Mouse (Mus musculus) liver, adult 2 months (tissue): ENCODE measurements around the gene Gm49387. TPM values are rescaled to one million over a fixed set of nuclear protein-coding genes. Genes with fewer than 3 reads are reported as not detected.
A peak's percentile ranks its signal among the peaks of the same experiment; 100 is the strongest.
"Not testable (repeated sequence)": the region's sequence is repeated elsewhere in the genome, so short reads cannot be mapped to it uniquely, and the experiment has no call there.

ENCODE experiments used
- DNase-seq: peaks from one replicate; pipeline ENCODE4 v3.0.0-alpha.2; 2011; ENCODE audit warnings: low read depth, low spot score; ENCODE audit errors: extremely low read depth
- H3K27ac ChIP-seq: fragments of 200-500 bp; replicated peaks from 2 replicates; pipeline ENCODE4 v1.5.1; 2012; ENCODE audit warnings: low read depth, mild to moderate bottlenecking, control low read depth, inconsistent platforms, low read length; ENCODE audit not compliant: insufficient read depth
- H3K27me3 ChIP-seq: fragments of 200-500 bp; 2 replicates; pipeline ENCODE4 v1.6.1; 2012; ENCODE audit warnings: mild to moderate bottlenecking, moderate library complexity, low read length, inconsistent platforms; ENCODE audit not compliant: control insufficient read depth, insufficient read depth
- H3K36me3 ChIP-seq: fragments of 200-500 bp; 2 replicates; pipeline ENCODE4 v1.6.1; 2012; ENCODE audit warnings: low read length, inconsistent platforms; ENCODE audit not compliant: control insufficient read depth, insufficient read depth
- H3K4me1 ChIP-seq: fragments of 200-500 bp; 2 replicates; pipeline ENCODE4 v1.6.1; 2011; ENCODE audit warnings: low read length; ENCODE audit not compliant: control insufficient read depth, insufficient read depth
- H3K4me3 ChIP-seq: fragments of 200-500 bp; 2 replicates; pipeline ENCODE4 v1.5.1; 2011; ENCODE audit warnings: low read depth, mild to moderate bottlenecking, control low read depth, low read length, moderate library complexity; ENCODE audit not compliant: insufficient read depth
- H3K79me2 ChIP-seq: fragments of 200-500 bp; 2 replicates; pipeline ENCODE4 v1.6.1; 2012; ENCODE audit warnings: inconsistent platforms, mild to moderate bottlenecking, low read length, moderate library complexity; ENCODE audit not compliant: control insufficient read depth, insufficient read depth
- H3K9ac ChIP-seq: fragments of 200-500 bp; 2 replicates; pipeline ENCODE4 v1.6.1; 2012; ENCODE audit warnings: low read depth, mild to moderate bottlenecking, control low read depth, inconsistent platforms, low read length
- CTCF ChIP-seq: fragments of 200-500 bp; IDR thresholded peaks from 2 replicates; pipeline ENCODE4 v1.5.1; 2011; ENCODE audit warnings: low read depth, low read length, control low read depth
- POLR2A ChIP-seq: fragments of 200-500 bp; IDR thresholded peaks from 2 replicates; pipeline ENCODE4 v1.6.1; 2011; ENCODE audit warnings: low read length, control low read depth; ENCODE audit not compliant: insufficient read depth; ENCODE audit errors: extremely low read depth
- WGBS: fragments of 180-500 bp; shearing (Covaris S2); methylation state at CpG from one replicate; pipeline ENCODE4 v1.1.7; 2018; 5-methylcytosine and 5-hydroxymethylcytosine counted together
- polyA plus RNA-seq: library from polyadenylated mRNA; depleted of rRNA; stranded (reverse); fragments of >200 nt; gene quantifications from 2 replicates; pipeline ENCODE4 v1.2.3, GENCODE M21; 2012
- total RNA-seq: library from RNA; depleted of rRNA; stranded (reverse); fragments of >200 nt; gene quantifications from 2 replicates; pipeline ENCODE4 v1.2.3, GENCODE M21; 2014

Gene Gm49387
- total and polyA plus RNA-seq, 2 experiments: 2.6 TPM; not detected in 1

DNA sequence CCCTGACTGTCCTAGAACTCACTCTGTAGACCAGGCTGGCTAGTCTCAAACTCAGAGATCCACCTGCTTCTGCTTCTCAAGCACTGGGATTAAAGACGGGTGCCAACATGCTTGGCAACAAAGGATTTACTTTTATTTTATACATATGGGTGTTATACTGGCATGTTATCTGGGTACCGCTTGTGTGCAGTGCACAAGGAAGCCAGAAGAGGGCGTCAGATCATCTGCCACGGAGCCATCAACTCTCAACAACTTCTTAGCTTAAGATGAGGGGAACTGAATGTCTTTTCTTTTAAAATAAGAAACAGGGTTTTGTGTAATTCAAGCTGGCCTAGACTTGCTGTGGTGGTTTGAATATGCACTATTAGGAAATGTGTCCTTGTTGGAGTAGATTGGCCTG lies 28.7 kb downstream of the Gm49387 start:
- Histone ChIP-seq H3K4me3 (no peak overlapping the region), H3K4me1 (no peaks in the 10 kb centered on the region), H3K27ac (no peak overlapping the region), H3K27me3 (no peaks in the 10 kb centered on the region), H3K79me2 (no peaks in the 10 kb centered on the region), H3K9ac (no peak overlapping the region), H3K36me3 (peaks cover 89% of the 10 kb centered on the region)
- WGBS: 80% methylated on average over 4 of the region's 4 CpGs
- peak; percentile 43; the same call in 1 of the 2 replicates for TF ChIP-seq CTCF
- no peak for TF ChIP-seq POLR2A
- DNase-seq: no peak

DNA sequence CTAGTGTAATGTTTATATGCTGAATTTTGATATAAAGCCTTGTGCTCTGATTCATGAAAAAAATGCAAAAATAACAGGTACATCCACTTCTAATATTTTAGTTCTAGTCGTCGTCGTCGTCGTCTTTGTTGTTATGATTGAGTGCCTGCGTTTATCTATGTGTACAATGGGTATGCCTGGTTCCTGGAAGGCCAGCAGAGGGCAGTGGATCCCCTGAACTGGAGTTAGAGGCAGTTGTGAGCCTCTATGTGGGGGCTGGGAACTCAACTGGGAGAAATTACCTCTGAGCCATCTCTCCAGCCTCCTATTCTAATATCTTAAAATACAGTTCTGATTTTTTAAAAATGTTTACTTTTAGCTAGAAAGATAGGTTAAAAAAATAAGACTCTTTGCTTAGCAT lies 35.2 kb downstream of the Gm49387 start:
- DNase-seq: no peak
- peaks cover 63% of the 10 kb centered on the region for H3K36me3 ChIP-seq
- no peaks in the 10 kb centered on the region for H3K27me3 ChIP-seq
- H3K27ac ChIP-seq: no peak overlapping the region
- H3K9ac ChIP-seq: no peak overlapping the region
- no peak for TF ChIP-seq POLR2A
- peak; percentile 54 for TF ChIP-seq CTCF
- 70% methylated on average over 6 of the region's 6 CpGs for WGBS
- no peak overlapping the region for H3K4me3 ChIP-seq
- no peaks in the 10 kb centered on the region for H3K4me1 ChIP-seq
- H3K79me2 ChIP-seq: no peaks in the 10 kb centered on the region

DNA sequence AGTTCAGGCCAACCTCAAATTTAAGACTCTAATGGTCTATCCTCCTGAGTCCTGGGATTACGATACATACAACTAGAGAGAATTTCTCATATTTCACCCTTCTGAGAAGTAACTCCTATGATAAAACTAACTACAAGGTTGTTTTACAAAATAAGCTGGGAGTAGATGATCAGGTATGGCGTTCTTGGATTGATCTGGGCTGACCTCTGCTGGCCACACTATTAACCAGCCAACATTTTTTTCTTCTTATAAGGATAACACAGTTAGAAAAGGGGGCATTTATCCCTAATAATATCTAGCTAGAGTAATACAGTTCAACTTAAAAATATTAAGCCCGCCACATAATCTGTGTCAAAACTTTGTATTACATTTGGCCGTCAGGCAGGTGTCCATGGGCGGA lies 35.8 kb downstream of the Gm49387 start:
- Histone ChIP-seq H3K27me3 (no peaks in the 10 kb centered on the region), H3K27ac (no peak overlapping the region), H3K79me2 (no peaks in the 10 kb centered on the region), H3K36me3 (peaks cover 58% of the 10 kb centered on the region), H3K9ac (no peak overlapping the region), H3K4me3 (no peak overlapping the region), H3K4me1 (no peaks in the 10 kb centered on the region)
- WGBS: 84% methylated on average over 5 of the region's 5 CpGs
- no peak for DNase-seq
- 0 out of 2 replicates have a peak, but pooled peaks have one; percentile 1 for TF ChIP-seq CTCF
- no peak for TF ChIP-seq POLR2A

DNA sequence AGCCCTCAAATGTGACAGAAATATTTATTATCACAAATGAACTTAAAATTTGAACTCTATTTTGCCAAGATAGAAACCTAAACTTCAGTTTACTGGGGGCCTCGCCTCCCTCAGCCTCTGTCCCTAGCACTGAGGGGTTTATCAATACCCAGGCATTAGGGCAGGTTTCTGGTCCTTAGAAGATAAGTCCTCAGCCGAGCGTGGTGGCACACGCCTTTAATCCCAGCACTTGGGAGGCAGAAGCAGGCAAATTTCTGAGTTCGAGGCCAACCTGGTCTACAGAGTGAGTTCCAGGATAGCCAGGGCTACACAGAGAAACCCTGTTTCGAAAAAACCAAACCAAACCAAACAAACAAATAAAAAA lies 38.1 kb downstream of the Gm49387 start:
- H3K4me3 ChIP-seq, H3K9ac ChIP-seq, H3K79me2 ChIP-seq, DNase-seq, H3K27ac ChIP-seq, H3K4me1 ChIP-seq, H3K27me3 ChIP-seq: not testable (repeated sequence)
- 86% methylated on average over 6 of the region's 6 CpGs for WGBS
- H3K36me3 ChIP-seq: peaks cover 40% of the 10 kb centered on the region

DNA sequence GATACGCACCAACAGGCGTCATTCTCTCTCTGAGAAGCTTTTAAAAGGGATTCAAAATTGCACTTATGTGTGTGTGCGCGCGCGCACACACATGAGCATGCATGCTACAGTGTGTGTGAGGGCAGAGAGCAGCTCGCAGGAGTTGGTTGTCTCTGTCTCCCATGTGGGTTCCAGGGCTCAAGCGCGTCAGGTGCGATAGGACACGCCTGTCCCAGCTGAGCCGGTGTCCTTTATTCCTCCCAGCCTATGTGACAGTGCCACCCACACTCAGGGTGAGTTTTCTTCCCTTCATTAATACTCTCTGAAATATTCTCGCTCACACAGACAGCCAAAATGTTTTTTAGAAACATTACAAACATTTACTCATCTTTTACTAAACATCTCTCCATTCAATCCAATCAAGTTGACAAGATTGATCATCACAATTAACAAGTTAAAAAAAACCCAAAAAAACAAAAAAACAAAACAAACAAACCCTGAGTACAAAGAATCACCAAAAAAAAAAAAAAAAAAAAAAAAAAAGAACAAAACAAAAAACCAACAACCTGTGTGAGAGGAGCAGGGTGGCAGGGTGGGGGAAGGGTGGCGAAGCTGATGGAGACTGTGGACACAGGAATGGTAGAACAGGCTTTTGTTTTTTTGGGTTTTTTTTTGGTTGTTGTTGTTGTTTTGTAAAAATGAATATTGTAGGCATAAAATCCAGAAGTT lies 38.6 kb downstream of the Gm49387 start:
- TF ChIP-seq CTCF: no peak
- TF ChIP-seq POLR2A: no peak
- no peak for DNase-seq
- no peaks in the 10 kb centered on the region for H3K27me3 ChIP-seq
- no peak overlapping the region for H3K9ac ChIP-seq
- no peak overlapping the region for H3K4me3 ChIP-seq
- H3K79me2 ChIP-seq: no peaks in the 10 kb centered on the region
- WGBS: 94% methylated on average over 14 of the region's 14 CpGs
- H3K27ac ChIP-seq: no peak overlapping the region
- H3K36me3 ChIP-seq: peaks cover 34% of the 10 kb centered on the region
- H3K4me1 ChIP-seq: no peaks in the 10 kb centered on the region

DNA sequence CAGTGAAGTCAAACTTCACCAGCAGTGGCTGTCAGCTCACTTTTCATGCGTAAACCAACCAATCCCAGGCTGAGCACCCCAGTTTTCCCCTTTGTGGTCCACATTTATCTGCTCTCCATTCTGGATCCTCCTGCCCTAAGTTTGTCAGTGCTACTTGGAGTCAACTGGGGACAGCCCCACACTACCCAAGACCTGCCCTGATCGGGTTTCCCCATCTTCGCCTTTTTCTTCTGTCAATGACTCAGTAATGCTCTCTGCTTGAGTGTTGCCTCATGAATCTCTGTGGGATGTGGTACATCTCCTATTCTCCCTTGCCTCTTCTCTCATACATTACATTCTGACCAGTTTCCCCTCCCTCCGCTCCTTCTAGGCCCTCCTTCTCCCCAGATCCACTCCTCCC lies 43.2 kb downstream of the Gm49387 start:
- H3K4me3 ChIP-seq: no peak overlapping the region
- H3K79me2 ChIP-seq: no peaks in the 10 kb centered on the region
- no peaks in the 10 kb centered on the region for H3K27me3 ChIP-seq
- TF ChIP-seq CTCF: no peak
- H3K27ac ChIP-seq: no peak overlapping the region
- H3K9ac ChIP-seq: no peak overlapping the region
- 98% methylated on average over 4 of the region's 4 CpGs for WGBS
- H3K4me1 ChIP-seq: no peaks in the 10 kb centered on the region
- no peak for DNase-seq
- H3K36me3 ChIP-seq: no peaks in the 10 kb centered on the region
